Mouse (Mus musculus) E14TG2a.4 (cell line): ENCODE measurements around the gene Ypel2.

Experiments
- CTCF ChIP-seq: conservative IDR thresholded peaks from 2 replicates; pipeline ENCODE4 v1.5.1; 2014; ENCODE audit warnings: low read length
- NANOG ChIP-seq: IDR thresholded peaks from 2 replicates; pipeline ENCODE4 v1.6.1; 2014; ENCODE audit warnings: borderline replicate concordance, low read length, mixed read lengths
- POU5F1 ChIP-seq: IDR thresholded peaks from 2 replicates; pipeline ENCODE4 v1.6.1; 2014; ENCODE audit warnings: low read length, borderline replicate concordance

- no peak for TF ChIP-seq CTCF
- TF ChIP-seq NANOG, result no peak
- no peak for TF ChIP-seq POU5F1
These were observed 100.4 kb downstream of the Ypel2 start for GRCm38 (mm10) chr11:86892996-86893670.
